Mouse (Mus musculus) liver (tissue): ENCODE results near the gene Ebf3.

ENCODE experiments used
- DNase-seq: peaks from one replicate; pipeline ENCODE4 v3.0.0-alpha.2; 2020; ENCODE audit warnings: mixed read lengths

The Ebf3 gene

GRCm38 (mm10) chr7:137311341-137312110 is 2.7 kb downstream of the Ebf3 start:
- no peak for DNase-seq

- DNase-seq, result no peak
Observed at GRCm38 (mm10) chr7:137310876-137311275, 3.4 kb downstream of the Ebf3 start.

GRCm38 (mm10) chr7:137310091-137310761 is 4.0 kb downstream of the Ebf3 start:
- no peak for DNase-seq

DNA sequence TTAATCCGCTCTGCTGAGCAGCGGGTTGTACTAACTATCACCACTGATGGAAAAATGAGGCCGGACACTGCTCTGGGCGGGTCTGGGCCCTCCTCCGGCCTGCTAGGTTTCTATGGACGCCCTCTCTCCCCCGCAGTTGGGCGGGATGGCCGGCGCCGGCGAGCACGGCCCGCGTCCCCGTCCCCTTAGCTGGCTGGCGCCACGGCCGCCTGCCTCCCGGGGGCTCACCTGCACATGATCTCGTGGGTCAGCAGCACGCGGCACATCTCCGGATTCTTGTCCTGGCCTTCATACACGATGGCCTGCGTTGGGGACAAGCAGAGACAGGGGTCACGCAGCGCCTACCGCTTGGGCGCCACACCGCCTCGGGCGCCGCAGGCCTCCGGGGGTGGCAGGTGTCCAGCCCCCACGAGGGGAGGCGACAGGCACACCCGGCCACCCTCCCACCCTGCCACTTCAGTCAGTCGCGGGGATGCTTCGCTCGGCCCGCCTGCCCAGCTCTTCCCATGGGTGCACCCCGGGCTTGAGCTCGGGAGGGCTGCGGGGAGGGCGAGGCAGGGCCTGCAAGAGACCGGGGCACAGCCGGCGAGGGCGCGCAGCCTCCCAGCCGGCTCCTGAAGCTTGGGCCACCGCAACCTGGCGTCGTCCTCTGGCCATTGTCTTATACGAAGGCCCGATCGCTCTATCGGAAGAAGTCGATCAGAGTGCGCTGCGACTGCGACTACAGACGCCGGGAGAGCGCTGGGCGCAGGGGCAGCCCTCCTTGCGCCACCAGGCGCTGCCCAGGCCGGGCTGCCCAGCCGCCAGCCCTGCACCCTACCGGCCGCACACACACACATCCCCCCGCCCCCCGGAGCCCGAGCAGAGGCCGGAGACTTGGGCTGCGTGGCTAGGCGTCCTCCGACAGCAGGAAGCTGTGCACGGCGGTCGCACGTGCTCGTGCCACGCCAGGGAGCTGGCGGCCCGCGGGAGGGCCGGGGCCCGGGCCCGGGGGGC is 4.9 kb downstream of the Ebf3 start:
- DNase-seq, result no peak

DNA sequence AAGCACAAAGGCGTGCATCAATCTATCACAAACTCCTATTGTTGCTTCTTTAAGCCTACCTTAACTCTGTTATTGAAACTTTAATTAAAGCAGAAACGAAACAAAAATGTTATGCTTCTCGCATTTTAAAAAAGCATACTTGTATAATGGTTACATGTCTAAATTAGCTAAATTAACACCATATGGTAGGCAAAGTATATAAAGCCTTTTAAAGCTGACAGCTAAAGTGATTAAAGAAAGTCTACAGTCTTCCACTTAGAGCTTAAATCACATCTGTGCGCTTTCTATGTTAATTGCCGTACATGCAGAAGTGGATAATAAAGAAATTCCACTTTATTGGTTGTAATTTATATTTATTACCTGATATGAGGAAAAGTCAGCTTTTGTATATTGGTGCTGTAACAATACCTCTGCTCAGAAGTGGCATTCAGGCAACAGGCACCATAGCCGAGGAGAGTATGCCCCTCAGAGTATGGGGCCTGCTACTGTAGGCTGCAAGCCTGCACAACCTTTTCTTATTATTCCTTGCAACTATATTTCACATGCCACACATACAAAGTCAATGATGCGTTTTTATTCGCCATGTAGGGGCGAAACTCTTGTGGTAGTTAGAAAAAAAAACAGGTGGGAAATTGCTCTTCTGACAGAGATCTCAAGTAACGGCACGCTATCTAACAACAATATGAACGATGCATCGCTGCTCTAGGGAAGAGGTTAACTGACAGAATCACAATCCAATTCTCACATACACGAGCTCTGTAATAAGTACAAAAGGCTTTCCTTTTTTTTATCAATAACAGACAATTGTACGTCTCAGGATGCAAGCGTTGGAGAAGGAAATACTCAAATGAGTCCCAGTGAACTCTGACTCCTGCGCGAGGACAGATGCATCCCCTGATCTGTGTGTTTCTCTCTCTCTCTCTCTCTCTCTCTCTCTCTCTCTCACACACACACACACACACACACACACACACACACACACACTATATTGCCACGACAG is 5.9 kb downstream of the Ebf3 start:
- no peak for DNase-seq

- no peak for DNase-seq
Observed at GRCm38 (mm10) chr7:137307131-137307530, 7.1 kb downstream of the Ebf3 start.

DNA sequence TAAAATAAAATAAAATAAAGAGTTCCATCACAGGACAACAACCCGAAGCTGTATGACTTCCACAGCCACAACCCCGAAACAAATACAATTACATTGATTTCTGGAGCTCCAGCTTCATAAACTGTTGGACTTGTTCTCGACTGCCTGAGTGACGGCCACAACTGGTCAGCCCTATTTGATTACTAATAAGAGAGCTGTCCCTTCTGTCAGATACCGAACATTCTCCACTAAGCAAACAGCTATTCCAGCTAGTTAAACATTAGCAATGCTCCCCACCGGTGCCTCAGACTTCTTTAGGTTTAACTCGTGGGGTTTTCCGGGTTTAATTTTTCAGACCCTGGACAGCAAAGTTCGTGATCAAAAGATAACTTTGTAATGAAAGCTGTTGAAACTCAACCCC is 8.1 kb downstream of the Ebf3 start:
- DNase-seq, result no peak

GRCm38 (mm10) chr7:137303776-137304171 is 10.5 kb downstream of the Ebf3 start:
- DNase-seq, result no peak

GRCm38 (mm10) chr7:137302961-137303775 is 11.1 kb downstream of the Ebf3 start:
- DNase-seq, result no peak

DNA sequence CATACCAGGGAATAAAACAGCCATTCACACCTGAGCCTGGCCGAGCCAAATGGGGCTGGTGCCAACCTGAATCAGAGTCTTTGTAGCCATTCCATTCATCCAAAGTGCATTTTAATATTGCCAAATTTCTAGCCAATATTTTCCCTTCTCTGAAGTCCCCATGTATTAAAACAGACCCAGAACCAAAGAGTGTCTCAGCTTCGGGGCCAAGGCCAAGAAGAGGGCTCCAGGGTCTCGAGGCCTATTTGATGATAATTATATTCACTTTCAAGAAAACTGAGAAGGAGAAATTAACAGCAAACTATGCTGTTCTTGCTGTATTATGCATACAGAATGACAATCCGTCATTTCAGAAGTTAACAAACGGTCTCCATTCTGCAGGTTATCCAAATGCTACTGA is 12.1 kb downstream of the Ebf3 start:
- DNase-seq, result no peak

DNA sequence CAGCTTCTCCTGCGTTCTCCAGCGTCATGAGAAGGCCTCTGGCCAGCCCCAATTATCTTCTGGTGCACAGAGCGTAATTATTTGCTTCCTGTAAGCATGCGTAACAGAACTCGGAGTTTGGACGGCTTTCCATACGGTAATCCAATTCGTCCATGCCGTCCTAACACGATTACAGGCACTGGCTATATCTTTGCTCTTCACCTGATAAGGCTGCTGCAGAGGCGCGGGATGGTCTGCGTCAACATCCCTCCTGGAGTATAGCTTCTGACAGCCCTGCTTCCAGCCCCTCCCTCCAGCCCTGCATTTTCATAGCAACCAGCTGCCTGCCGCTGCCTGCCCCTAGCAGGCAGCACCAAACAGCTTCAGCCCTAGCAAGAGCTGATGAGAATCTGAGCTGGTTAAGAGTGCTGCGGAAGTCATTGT is 12.9 kb downstream of the Ebf3 start:
- no peak for DNase-seq

- DNase-seq, result no peak
Observed at GRCm38 (mm10) chr7:137300826-137301225, 13.4 kb downstream of the Ebf3 start.

DNA sequence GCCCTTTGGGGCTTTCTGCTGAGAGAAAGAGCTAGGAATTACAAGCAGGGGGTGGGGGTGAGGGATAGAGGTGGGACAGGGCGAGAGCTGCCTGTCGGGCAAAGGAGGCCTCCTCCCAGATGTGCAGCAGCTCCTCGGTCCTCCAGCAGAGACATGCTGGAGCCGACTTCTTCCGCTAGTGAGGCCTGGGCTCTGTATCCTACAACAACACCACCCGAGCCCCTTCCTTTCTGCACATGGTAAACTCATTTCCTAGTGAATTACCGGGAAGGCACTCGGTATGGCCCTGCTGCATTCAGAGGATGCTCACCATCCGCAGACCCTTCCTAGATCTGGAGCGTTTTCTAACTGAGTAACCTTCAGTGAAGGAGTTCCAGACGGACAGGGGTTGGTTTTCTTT is 14.1 kb downstream of the Ebf3 start:
- DNase-seq, result no peak

GRCm38 (mm10) chr7:137297594-137298381 is 16.5 kb downstream of the Ebf3 start:
- DNase-seq, result no peak

GRCm38 (mm10) chr7:137297131-137297530 is 17.1 kb downstream of the Ebf3 start:
- no peak for DNase-seq

DNA sequence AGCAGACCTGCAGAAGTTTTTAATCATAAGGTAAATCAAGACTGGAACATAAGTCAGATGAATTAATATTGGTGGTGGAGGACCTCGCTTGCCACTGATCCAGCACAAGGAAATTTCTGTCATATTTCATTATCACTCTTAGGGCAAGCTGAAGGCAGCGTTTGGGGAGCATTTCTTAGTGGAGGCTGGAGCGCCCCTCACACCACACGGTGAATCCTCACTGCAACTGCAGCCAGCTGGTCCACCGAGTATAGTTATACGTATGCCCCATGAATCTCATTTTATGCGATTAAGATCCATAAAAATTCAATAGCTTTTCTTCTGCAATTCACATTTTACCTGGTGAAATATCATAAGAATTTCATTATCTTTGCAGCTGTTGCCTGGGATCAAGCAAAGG is 18.6 kb downstream of the Ebf3 start:
- no peak for DNase-seq

DNA sequence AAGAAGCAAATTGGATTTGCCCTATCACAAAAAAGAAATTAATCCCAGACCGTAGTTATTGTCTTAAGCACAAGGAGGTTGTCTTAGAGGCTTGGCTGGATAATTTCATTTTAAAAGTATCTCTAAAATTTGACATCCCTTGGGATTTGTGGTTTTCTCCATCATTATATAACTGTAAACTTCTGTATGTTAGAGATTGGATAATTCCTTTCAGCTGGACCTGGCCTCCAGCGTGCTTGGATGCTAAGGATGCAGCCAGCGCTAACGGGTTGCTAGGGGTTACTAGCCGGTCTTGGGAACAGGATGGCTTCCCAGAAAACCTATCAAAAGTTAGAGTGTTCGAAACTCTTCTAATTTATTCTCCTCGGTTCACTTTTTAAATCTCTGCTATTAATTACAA is 19.8 kb downstream of the Ebf3 start:
- DNase-seq, result no peak

DNA sequence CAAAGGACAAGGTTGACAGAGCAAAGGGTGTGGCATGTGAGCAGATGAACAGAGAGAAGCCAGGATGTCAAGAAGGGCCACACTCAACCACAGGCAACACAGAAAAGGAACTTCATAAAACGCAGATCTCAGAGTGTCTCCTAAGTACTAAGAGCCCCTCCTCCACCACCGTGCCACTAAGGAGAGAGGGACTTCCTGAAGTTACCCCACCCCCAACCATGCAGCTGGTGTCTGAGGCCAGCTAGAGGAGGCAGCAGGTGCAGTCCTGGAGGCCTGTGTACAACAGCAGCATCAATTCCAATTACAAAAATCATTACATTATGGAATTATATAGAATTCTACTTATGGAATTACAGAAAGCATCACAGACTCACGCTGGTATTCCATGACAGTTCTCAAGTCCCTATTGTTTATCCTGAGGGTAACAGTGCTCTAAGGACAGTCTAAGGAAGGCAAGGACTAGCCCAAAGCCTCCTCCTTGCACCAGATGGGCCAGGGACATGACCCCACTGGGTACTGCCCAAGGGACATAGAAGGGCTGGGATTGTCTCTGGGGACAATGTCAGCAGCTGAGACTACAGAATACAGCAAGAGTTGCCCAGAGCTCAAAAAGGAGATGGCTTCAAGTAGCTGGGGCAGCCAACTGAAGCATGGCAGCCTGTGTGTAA is 24.8 kb downstream of the Ebf3 start:
- DNase-seq, result no peak

- no peak for DNase-seq
Observed at GRCm38 (mm10) chr7:137278171-137278570, 36.1 kb downstream of the Ebf3 start.

DNA sequence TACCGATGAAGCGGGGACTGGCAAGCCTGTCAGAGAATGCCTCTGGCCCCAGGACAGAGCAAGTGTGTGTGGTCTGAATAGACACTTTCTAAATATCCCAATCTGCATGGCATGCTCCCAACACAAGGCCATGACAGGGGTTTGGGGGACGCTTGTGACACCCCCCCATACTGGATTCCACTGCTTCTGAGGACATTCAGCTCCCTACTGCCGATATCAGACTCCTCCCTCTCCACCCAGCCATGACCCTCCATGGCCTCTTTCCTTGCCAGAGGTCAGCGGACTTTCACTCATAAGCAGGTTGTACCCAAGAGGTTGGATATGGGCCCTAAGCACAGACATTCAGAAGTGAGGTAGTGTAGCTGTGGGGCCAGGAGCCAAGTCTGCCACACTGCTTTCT is 36.5 kb downstream of the Ebf3 start:
- DNase-seq, result no peak
